Mouse (Mus musculus) hindbrain, embryonic 10.5 days (tissue): ENCODE measurements around the gene Il17c. TPM values are rescaled to one million over a fixed set of nuclear protein-coding genes. Genes with fewer than 3 reads are reported as not detected.

ENCODE experiments used
- DNase-seq: peaks from one replicate; pipeline ENCODE4 v3.0.0-alpha.2; 2017; ENCODE audit warnings: low spot score
- H3K27ac ChIP-seq: fragments of 300-500 bp; sonication (generic); 2 replicates; pipeline ENCODE4 v1.5.1; 2016; ENCODE audit warnings: mild to moderate bottlenecking, moderate library complexity
- H3K27me3 ChIP-seq: fragments of 300-500 bp; sonication (generic); 2 replicates; pipeline ENCODE4 v1.6.1; 2016; ENCODE audit warnings: mild to moderate bottlenecking; ENCODE audit not compliant: poor library complexity, insufficient read depth, severe bottlenecking
- H3K36me3 ChIP-seq: fragments of 300-500 bp; sonication (generic); 2 replicates; pipeline ENCODE4 v1.6.1; 2016; ENCODE audit warnings: mild to moderate bottlenecking, moderate library complexity
- H3K4me1 ChIP-seq: fragments of 300-500 bp; sonication (generic); replicated peaks from 2 replicates; pipeline ENCODE4 v1.6.1; 2016; ENCODE audit warnings: mild to moderate bottlenecking
- H3K4me3 ChIP-seq: fragments of 300-500 bp; sonication (generic); 2 replicates; pipeline ENCODE4 v1.5.1; 2016; ENCODE audit warnings: mild to moderate bottlenecking, moderate library complexity
- H3K9me3 ChIP-seq: fragments of 300-500 bp; sonication (generic); 2 replicates; pipeline ENCODE4 v1.6.1; 2016; ENCODE audit warnings: mild to moderate bottlenecking, moderate library complexity
- WGBS: fragments of 180-500 bp; shearing (Covaris S2); methylation state at CpG from one replicate; pipeline ENCODE4 v1.1.7; 2016; 5-methylcytosine and 5-hydroxymethylcytosine counted together
- polyA plus RNA-seq: library from polyadenylated mRNA; unstranded; fragments of >200 nt; fragmentation: Nextera tagmentation; extraction: Ambion mirVana; gene quantifications from 2 replicates; pipeline ENCODE4 v1.2.1, GENCODE M21; 2016

Gene Il17c
- polyA plus RNA-seq, 1 experiment from 2014 or later: not detected

DNA sequence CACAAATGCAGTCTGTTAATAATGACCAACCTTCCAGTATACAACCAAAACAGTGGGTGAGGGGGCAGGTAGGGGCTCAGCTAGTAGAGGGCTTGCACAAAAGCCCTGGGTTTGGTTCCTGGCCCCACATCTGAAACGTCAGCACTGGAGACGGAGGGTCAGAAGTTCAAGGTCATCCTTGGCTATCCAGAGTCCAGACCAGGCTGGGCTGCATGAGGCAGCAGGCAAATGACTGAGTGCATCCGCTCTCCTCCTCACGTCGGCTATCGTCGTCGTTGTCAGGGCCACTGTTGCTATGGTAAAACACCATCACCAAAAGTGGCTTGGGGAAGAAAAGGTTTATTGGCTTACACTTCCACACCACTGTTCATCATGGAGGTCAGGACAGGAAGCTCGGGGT lies 7.5 kb upstream of the Il17c start:
- Histone ChIP-seq H3K36me3 (peaks cover 100% of the 10 kb centered on the region), H3K4me1 (no peaks in the 10 kb centered on the region), H3K9me3 (no peaks in the 10 kb centered on the region), H3K27me3 (no peaks in the 10 kb centered on the region), H3K4me3 (no peak overlapping the region), H3K27ac (no peak overlapping the region)
- 91% methylated on average over 9 of the region's 9 CpGs for WGBS
- DNase-seq: no peak

DNA sequence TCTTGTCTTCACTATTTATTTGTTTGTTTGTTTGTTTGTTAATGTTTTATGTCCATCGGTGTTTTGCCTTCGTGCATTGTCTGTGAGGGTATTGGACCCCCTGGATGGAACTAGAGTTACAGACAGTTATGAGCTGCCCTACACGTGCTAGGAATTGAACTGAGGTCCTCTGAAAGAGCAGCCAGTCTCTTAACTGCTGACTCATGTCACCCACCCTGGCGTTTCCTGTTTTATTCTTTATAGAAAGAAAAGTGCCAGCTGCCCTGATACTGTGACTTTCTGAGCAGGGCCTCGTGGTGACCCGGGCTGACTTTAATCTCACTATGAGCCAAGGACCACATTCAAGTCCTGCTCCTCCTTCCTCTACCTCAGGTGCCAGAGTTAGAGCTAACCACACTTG lies 6.3 kb upstream of the Il17c start:
- DNase-seq: no peak
- H3K27ac ChIP-seq: no peak overlapping the region
- no peak overlapping the region for H3K4me3 ChIP-seq
- no peaks in the 10 kb centered on the region for H3K9me3 ChIP-seq
- peaks cover 90% of the 10 kb centered on the region for H3K36me3 ChIP-seq
- 91% methylated on average over 6 of the region's 6 CpGs for WGBS
- no peaks in the 10 kb centered on the region for H3K4me1 ChIP-seq
- no peaks in the 10 kb centered on the region for H3K27me3 ChIP-seq

DNA sequence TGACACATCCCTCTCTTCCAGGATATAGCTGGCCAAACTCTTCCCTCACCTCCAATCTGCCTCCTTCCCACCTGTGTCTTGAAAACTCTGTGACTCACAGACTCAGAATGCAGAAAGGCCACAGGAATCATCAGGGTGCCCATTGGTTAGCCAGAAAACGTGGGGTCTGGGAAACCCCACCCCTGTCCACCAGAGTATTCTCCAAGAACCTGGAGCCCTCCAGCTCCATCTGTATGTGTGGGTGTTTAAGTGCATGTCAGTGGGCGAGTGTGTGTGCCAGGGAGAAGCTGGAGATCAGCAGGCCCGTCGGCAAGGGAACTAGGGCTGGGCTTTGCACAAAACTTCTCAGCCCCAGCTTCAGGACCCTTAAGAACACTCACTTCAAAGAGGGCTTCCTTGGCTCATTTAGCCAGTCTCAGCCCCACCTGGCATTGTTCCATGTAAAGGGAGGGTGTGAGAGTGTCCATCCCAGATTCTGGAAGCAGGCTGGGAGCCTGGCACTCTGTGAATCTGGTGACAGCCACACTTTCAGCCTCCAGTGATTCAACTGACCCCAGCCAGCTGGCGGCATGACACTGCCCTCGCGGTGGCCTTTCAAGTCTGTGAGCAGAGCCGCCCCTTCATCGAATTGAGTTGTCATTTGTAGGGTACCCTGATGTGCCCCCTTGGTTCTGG lies 1.8 kb upstream of the Il17c start:
- Histone ChIP-seq H3K27ac (no peak overlapping the region), H3K4me3 (no peak overlapping the region), H3K27me3 (no peaks in the 10 kb centered on the region), H3K9me3 (no peaks in the 10 kb centered on the region), H3K4me1 (no peaks in the 10 kb centered on the region), H3K36me3 (peaks cover 46% of the 10 kb centered on the region)
- 73% methylated on average over 9 of the region's 9 CpGs for WGBS
- DNase-seq: no peak

DNA sequence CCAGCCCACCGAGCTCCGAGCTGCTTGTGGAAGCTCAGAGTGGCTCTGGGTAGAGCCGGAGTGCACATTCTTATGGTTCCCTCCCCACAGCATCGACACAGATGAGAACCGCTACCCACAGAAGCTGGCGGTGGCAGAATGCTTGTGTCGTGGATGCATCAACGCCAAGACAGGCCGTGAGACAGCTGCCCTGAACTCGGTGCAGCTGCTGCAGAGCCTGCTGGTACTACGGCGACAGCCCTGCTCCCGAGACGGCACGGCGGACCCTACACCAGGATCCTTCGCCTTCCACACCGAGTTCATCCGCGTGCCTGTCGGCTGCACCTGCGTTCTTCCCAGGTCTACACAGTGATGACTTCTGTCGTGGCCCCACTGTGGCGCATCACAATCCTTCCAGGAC lies 1.4 kb downstream of the Il17c start:
- H3K4me1 ChIP-seq: no peaks in the 10 kb centered on the region
- peaks cover 14% of the 10 kb centered on the region for H3K36me3 ChIP-seq
- H3K27me3 ChIP-seq: no peaks in the 10 kb centered on the region
- 87% methylated on average over 24 of the region's 24 CpGs for WGBS
- no peak for DNase-seq
- no peaks in the 10 kb centered on the region for H3K9me3 ChIP-seq
- no peak overlapping the region for H3K4me3 ChIP-seq
- H3K27ac ChIP-seq: no peak overlapping the region

DNA sequence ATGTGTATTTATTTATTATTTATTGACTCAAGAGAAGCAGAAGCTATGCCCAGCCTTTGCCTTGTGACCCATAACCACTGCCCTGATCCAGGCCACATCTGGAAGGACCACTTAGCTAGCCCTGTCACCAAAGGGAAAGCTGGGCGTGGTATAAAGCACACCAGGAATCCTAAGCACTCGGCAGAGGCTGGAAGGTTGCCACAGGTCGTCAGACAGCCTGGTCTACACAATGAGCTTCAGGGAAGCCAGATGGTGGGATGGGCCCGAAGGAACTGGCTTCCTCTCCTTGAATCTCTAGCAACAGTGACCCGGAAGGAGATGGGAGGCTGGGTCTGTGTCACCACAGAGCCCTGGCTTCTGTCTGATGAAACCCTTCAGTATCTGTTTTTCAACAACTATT lies 1.8 kb downstream of the Il17c start:
- Histone ChIP-seq H3K4me1 (no peaks in the 10 kb centered on the region), H3K4me3 (no peak overlapping the region), H3K27ac (no peak overlapping the region), H3K9me3 (no peaks in the 10 kb centered on the region), H3K36me3 (peaks cover 9% of the 10 kb centered on the region), H3K27me3 (no peaks in the 10 kb centered on the region)
- 60% methylated on average over 5 of the region's 5 CpGs for WGBS
- DNase-seq: no peak

DNA sequence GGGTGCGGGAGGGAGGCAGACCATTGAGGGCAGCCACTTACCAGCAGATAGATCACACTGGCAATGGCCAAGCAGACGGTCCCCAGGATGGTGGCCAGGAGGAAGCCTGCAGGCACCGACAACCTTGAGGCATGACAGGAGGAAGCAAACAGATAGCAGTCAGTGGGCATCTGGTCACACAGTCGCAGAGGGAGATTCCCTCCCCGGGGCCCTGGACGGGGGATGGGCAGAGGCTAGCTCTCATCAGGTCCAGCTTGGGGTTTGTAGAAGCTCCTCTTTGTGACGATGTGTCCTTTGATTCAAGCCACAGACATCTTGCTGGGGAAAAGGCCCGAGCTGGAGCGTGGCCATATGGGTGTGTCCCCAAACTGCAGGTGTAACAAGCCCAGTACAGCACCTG lies 4.3 kb downstream of the Il17c start:
- Histone ChIP-seq H3K4me3 (no peak overlapping the region), H3K27me3 (no peaks in the 10 kb centered on the region), H3K36me3 (no peaks in the 10 kb centered on the region), H3K27ac (0 out of 2 replicates have a peak overlapping the region, but pooled peaks have one; percentile 35), H3K4me1 (peaks cover 8% of the 10 kb centered on the region; the same call in 1 of the 2 replicates), H3K9me3 (no peaks in the 10 kb centered on the region)
- 77% methylated on average over 9 of the region's 9 CpGs for WGBS
- no peak for DNase-seq

DNA sequence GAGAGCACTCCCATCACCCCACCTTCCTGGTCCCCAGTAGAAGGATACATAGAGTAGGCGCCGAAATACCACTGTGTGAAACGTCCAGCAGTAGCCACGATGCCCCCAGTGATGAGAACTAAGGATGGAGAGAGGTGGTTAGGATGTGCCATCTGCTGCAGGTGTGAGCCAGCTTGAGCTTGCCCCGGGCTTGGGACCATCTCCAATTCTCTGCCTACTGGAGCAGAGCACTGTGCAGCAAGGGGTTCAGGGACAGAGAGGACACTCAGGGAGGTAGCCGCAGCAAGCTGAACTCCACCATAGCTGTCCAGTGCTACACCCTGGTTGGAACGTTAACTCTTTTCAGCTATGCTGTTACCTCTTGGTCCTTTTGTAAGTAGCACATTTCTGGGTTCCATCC lies 5.8 kb downstream of the Il17c start:
- Histone ChIP-seq H3K4me1 (peaks cover 21% of the 10 kb centered on the region), H3K4me3 (no peak overlapping the region), H3K36me3 (no peaks in the 10 kb centered on the region), H3K27ac (no peak overlapping the region), H3K9me3 (no peaks in the 10 kb centered on the region), H3K27me3 (peaks cover 6% of the 10 kb centered on the region; the same call in 1 of the 2 replicates)
- DNase-seq: no peak
- 90% methylated on average over 7 of the region's 7 CpGs for WGBS

DNA sequence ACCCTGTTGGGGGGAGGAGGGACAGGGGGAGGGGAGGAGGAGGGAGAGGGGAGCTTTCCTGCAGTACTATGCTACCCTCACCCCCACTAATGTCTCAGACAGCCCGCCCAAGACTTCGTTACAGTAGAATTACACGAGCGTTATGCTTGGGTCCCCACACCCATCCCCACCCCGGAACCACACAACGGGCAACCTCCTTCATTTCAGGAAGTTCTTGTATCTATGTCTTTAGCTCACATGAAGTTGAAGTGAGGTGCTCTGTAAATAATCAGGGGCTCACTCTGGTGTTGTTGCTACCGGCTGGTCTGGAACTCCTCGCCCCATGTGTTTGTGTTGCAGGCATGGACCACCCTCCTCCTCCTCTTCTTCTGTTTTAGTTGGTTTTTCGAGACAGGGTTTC lies 6.3 kb downstream of the Il17c start:
- whole genome bisulfite sequencing: 93% methylated on average over 9 of the region's 9 CpGs

DNA sequence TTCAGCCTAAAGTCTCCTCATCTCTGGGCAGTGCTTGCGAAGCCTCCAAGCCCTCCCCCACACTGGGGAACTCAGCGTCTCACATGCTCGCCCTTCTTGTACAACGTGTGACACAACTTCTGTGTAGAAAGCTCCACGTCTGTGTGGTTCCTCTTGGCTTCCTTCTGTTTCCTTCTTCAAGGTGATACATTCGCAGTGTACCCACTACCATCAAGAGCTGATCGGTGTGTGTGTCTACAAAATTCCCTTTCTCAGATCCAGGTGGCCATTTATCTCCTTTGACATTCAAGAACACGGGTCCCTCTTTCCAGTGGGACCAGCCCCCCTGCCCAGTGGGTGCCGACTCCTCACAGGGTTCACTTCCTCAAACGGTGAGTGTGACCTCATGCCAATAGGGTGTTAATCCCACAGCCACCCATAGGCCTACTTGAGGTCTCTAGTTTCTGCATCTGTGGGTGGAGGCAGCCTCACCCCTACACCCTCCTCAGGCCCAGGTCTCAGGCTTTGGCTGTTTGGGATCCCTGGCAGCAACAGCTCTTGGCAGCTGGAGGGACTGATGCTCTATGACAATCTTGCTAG lies 8.3 kb downstream of the Il17c start:
- Histone ChIP-seq H3K36me3 (peaks cover 18% of the 10 kb centered on the region), H3K27ac (no peak overlapping the region), H3K4me1 (peaks cover 32% of the 10 kb centered on the region), H3K4me3 (no peak overlapping the region), H3K27me3 (peaks cover 6% of the 10 kb centered on the region; the same call in 1 of the 2 replicates), H3K9me3 (no peaks in the 10 kb centered on the region)
- WGBS: 81% methylated on average over 10 of the region's 10 CpGs
- no peak for DNase-seq

More for the DNA sequence above, 6.3 kb downstream of the Il17c start:
- Histone ChIP-seq H3K4me3 (no peak overlapping the region), H3K27me3 (peaks cover 6% of the 10 kb centered on the region; the same call in 1 of the 2 replicates), H3K9me3 (no peaks in the 10 kb centered on the region), H3K27ac (no peak overlapping the region), H3K36me3 (no peaks in the 10 kb centered on the region), H3K4me1 (peaks cover 26% of the 10 kb centered on the region)
- DNase-seq: no peak

DNA sequence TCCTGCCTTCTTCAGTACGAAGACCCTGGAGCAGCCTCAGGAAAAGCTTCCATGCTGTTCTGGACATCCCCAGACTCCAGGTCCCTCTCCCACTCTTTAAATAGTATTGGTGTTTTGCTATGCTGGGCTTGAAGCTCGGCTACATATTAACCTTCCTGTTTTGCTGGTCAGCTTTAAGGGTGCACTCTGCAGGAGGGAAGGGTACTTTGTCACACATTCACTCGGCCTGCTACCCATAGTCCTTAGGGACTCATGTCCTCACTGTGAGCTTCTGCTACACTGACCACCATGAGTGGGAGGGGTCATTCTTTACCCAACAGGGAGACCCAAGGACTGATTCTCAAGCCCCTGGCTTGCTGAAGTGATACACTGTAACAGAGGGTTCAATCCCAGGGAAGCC lies 8.8 kb downstream of the Il17c start:
- no peak overlapping the region for H3K4me3 ChIP-seq
- WGBS: 82% methylated on average over 3 of the region's 3 CpGs
- peaks cover 6% of the 10 kb centered on the region; the same call in 1 of the 2 replicates for H3K27me3 ChIP-seq
- peaks cover 4% of the 10 kb centered on the region; the same call in 1 of the 2 replicates for H3K9me3 ChIP-seq
- H3K4me1 ChIP-seq: peaks cover 32% of the 10 kb centered on the region
- no peak overlapping the region for H3K27ac ChIP-seq
- DNase-seq: no peak
- peaks cover 23% of the 10 kb centered on the region for H3K36me3 ChIP-seq

DNA sequence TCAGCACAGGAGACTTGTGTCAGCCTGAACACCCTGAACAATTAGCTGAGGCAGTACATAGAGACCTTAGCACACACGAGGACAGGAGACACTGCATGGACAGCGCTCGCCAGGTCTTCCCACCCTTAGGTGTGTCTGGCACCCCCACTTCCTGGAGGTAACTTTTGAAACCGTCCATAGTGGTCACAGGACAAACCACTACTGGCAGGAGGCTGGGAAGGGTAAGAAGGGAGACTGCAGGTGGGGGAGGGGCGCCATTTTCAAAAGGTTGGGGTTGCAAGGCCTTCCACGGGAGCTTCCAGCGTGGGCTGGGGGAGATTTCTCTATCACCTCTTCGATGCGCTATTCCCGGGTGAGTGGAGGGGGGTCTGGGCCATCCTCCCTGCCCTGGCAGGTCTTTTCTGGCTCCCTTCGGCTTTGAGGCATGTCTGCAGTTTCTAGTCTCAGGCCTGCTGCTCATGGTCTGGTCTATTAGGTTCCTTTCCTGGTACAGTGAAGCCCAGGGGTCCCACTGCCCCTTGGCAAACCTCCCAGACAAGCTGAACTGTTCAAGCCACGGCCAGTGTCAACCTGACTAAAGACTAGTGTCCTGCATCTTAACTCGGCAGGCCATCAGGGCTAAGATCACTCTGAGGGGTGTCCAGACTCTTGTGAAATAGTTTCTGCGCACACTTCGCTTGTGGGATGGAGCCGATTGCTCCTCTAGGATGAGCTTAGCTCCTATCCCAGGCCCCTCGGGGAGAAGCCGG lies 10.0 kb downstream of the Il17c start:
- H3K36me3 ChIP-seq: peaks cover 35% of the 10 kb centered on the region
- DNase-seq: no peak
- H3K4me1 ChIP-seq: peaks cover 32% of the 10 kb centered on the region
- H3K27ac ChIP-seq: peak overlapping the region; percentile 86
- H3K27me3 ChIP-seq: peaks cover 6% of the 10 kb centered on the region; the same call in 1 of the 2 replicates
- peaks cover 5% of the 10 kb centered on the region; the same call in 1 of the 2 replicates for H3K9me3 ChIP-seq
- WGBS: 39% methylated on average over 18 of the region's 18 CpGs
- H3K4me3 ChIP-seq: peak overlapping the region; percentile 62

DNA sequence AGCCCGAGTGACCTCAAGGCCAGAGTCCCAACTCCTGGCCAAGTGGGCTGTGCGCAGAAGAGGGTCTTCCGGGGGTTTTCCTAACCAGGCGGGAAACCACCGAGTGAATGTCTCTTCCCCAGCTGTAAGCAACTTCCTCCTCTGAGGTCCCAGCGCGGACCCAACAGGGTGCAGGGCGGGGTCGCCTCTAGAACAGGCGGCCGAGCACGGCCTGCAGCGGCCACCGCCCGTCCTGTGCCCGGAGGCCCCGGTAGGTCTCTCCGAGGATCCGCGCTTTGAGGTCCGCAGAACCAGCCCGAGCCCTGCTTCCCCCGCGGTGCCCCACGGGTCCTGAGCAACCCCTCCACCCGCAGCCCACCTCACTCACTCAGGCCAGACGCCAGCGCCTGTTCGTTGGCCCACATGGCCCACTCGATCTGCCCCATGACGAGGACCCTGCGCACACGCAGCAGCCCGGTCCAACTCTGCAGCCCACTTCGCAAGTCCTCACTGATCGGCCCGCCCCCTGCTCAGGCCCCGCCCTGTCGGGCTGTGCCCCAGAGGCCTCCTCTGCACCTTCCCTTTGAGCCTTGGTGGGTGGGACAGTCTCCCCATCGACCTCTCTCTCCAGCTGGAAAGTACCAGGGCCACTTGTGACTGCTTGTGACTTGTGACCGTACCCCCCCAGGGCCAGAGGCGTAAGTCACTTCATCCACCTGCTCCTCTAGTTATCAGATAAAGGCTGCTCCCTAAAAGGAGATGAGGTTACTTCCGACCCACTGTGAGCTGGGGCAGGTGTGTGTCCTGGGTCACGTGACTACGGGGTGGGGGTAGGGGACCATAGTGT lies 10.8 kb downstream of the Il17c start, which contains the start of gene Cyba:
Gene Cyba (minus strand): TSS at position 488 of the 826 bp plus-strand sequence.
- peaks cover 6% of the 10 kb centered on the region; the same call in 1 of the 2 replicates for H3K27me3 ChIP-seq
- H3K4me3 ChIP-seq: peak within 1 kb of the TSS; percentile 62
- H3K9me3 ChIP-seq: peaks cover 5% of the 10 kb centered on the region; the same call in 1 of the 2 replicates
- DNase-seq: peak; percentile 60
- H3K27ac ChIP-seq: peak within 1 kb of the TSS; percentile 86
- peaks cover 43% of the 10 kb centered on the region for H3K36me3 ChIP-seq
- peaks cover 32% of the 10 kb centered on the region for H3K4me1 ChIP-seq
- 5% methylated on average over 45 of the region's 45 CpGs for WGBS
